Mouse (Mus musculus) hindbrain, embryonic 16.5 days (tissue): ENCODE measurements around the gene Eif2b2. TPM values are rescaled to one million over a fixed set of nuclear protein-coding genes. Genes with fewer than 3 reads are reported as not detected.

ENCODE experiments used
- ATAC-seq: fragments of 200-750 bp; cut with Nextera tagmentation; 2 replicates; pipeline ENCODE4 v1.8.0; 2017; ENCODE audit warnings: moderate TSS enrichment, moderate library complexity
- H3K27ac ChIP-seq: fragments of 300-500 bp; sonication (generic); 2 replicates; pipeline ENCODE4 v1.5.1; 2014; ENCODE audit warnings: low read depth, mild to moderate bottlenecking, control low read depth, low read length, moderate library complexity
- H3K27me3 ChIP-seq: fragments of 300-500 bp; sonication (generic); replicated peaks from 2 replicates; pipeline ENCODE4 v1.6.1; 2014; ENCODE audit warnings: low read length; ENCODE audit not compliant: control insufficient read depth, insufficient read depth
- H3K36me3 ChIP-seq: fragments of 300-500 bp; sonication (generic); 2 replicates; pipeline ENCODE4 v1.6.1; 2014; ENCODE audit warnings: mild to moderate bottlenecking, low read length, moderate library complexity, mixed read lengths; ENCODE audit not compliant: control insufficient read depth, insufficient read depth
- H3K4me1 ChIP-seq: fragments of 300-500 bp; sonication (generic); 2 replicates; pipeline ENCODE4 v1.6.1; 2014; ENCODE audit warnings: low read depth, low read length; ENCODE audit not compliant: control insufficient read depth, insufficient read depth
- H3K4me2 ChIP-seq: fragments of 300-500 bp; sonication (generic); 2 replicates; pipeline ENCODE4 v1.6.1; 2014; ENCODE audit warnings: mild to moderate bottlenecking, low read length, control low read depth, moderate library complexity
- H3K4me3 ChIP-seq: fragments of 300-500 bp; sonication (generic); 2 replicates; pipeline ENCODE4 v1.5.1; 2014; ENCODE audit warnings: mild to moderate bottlenecking, low read length, control low read depth, moderate library complexity
- H3K9ac ChIP-seq: fragments of 300-500 bp; sonication (generic); 2 replicates; pipeline ENCODE4 v1.6.1; 2014; ENCODE audit warnings: low read depth, mild to moderate bottlenecking, control low read depth, low read length, moderate library complexity
- H3K9me3 ChIP-seq: fragments of 300-500 bp; sonication (generic); 2 replicates; pipeline ENCODE4 v1.6.1; 2014; ENCODE audit warnings: mild to moderate bottlenecking, low read length, moderate library complexity; ENCODE audit not compliant: control insufficient read depth
- WGBS: fragments of 180-500 bp; shearing (Covaris S2); extraction: QIAGEN DNeasy Blood & Tissue Kit; methylation state at CpG from one replicate; pipeline ENCODE4 v1.1.7; 2014; 5-methylcytosine and 5-hydroxymethylcytosine counted together
- polyA plus RNA-seq: library from polyadenylated mRNA; unstranded; fragments of >200 nt; fragmentation: Nextera tagmentation; extraction: Ambion mirVana; gene quantifications from 2 replicates; pipeline ENCODE4 v1.2.1, GENCODE M21; 2015

Eif2b2 gene
- polyA plus RNA-seq: 80.1 and 82.3 TPM in 2 replicates

GRCm38 (mm10) chr12:85219236-85219904 is at the start of gene Eif2b2:
TSS of gene Eif2b2 (plus strand) at chr12:85219481.
- Histone ChIP-seq H3K4me3 (peak within 1 kb of the TSS; percentile 90), H3K4me1 (peaks cover 13% of the 10 kb centered on the region), H3K9ac (peak within 1 kb of the TSS; percentile 77), H3K27ac (peak within 1 kb of the TSS; percentile 83), H3K9me3 (no peaks in the 10 kb centered on the region), H3K36me3 (peaks cover 9% of the 10 kb centered on the region; the same call in 1 of the 2 replicates), H3K4me2 (peak within 1 kb of the TSS; percentile 81), H3K27me3 (no peaks in the 10 kb centered on the region)
- peak; percentile 100 for ATAC-seq
- under 1% methylated on average over 51 of the region's 54 CpGs for WGBS

GRCm38 (mm10) chr12:85169877-85170276 is 49.4 kb upstream of the Eif2b2 start:
- H3K27me3 ChIP-seq: no peaks in the 10 kb centered on the region; the same call in 1 of the 2 replicates
- H3K4me3 ChIP-seq: no peak overlapping the region
- H3K27ac ChIP-seq: peak overlapping the region; percentile 49
- WGBS: 50% methylated on average over 3 of the region's 3 CpGs
- H3K4me2 ChIP-seq: peak overlapping the region; percentile 50; the same call in 1 of the 2 replicates
- peak; percentile 86 for ATAC-seq
- no peaks in the 10 kb centered on the region for H3K36me3 ChIP-seq
- H3K9me3 ChIP-seq: no peaks in the 10 kb centered on the region
- H3K4me1 ChIP-seq: peaks cover 9% of the 10 kb centered on the region; the same call in 1 of the 2 replicates
- H3K9ac ChIP-seq: no peak overlapping the region

GRCm38 (mm10) chr12:85170284-85170947 is 48.9 kb upstream of the Eif2b2 start:
- ATAC-seq: peak; percentile 58; the same call in 1 of the 2 replicates
- Histone ChIP-seq H3K4me2 (no peak overlapping the region), H3K9ac (no peak overlapping the region), H3K36me3 (no peaks in the 10 kb centered on the region), H3K27ac (peak overlapping the region; percentile 49), H3K9me3 (no peaks in the 10 kb centered on the region), H3K4me3 (no peak overlapping the region), H3K4me1 (peaks cover 10% of the 10 kb centered on the region; the same call in 1 of the 2 replicates), H3K27me3 (no peaks in the 10 kb centered on the region; the same call in 1 of the 2 replicates)
- WGBS: 81% methylated on average over 11 of the region's 11 CpGs

- 74% methylated on average over 3 of the region's 3 CpGs for WGBS
- no peaks in the 10 kb centered on the region for H3K9me3 ChIP-seq
Measured at GRCm38 (mm10) chr12:85170948-85171307, 48.4 kb upstream of the Eif2b2 start.

GRCm38 (mm10) chr12:85174016-85174415 is 45.3 kb upstream of the Eif2b2 start:
- 62% methylated on average over 7 of the region's 7 CpGs for WGBS
- Histone ChIP-seq H3K4me1 (peaks cover 32% of the 10 kb centered on the region), H3K9me3 (no peaks in the 10 kb centered on the region), H3K4me2 (no peak overlapping the region), H3K27me3 (peaks cover 7% of the 10 kb centered on the region; the same call in 1 of the 2 replicates), H3K4me3 (no peak overlapping the region), H3K27ac (0 out of 2 replicates have a peak overlapping the region, but pooled peaks have one; percentile 9), H3K36me3 (no peaks in the 10 kb centered on the region), H3K9ac (no peak overlapping the region)
- no peak for ATAC-seq

More at GRCm38 (mm10) chr12:85170948-85171307, 48.4 kb upstream of the Eif2b2 start:
- no peaks in the 10 kb centered on the region; the same call in 1 of the 2 replicates for H3K27me3 ChIP-seq
- no peak overlapping the region for H3K9ac ChIP-seq
- no peaks in the 10 kb centered on the region for H3K36me3 ChIP-seq
- no peak overlapping the region for H3K4me2 ChIP-seq
- H3K4me1 ChIP-seq: peaks cover 15% of the 10 kb centered on the region
- no peak overlapping the region for H3K27ac ChIP-seq
- no peak overlapping the region for H3K4me3 ChIP-seq
- no peak for ATAC-seq

- Histone ChIP-seq H3K4me2 (peak overlapping the region; percentile 78), H3K4me3 (peak overlapping the region; percentile 40), H3K4me1 (peaks cover 27% of the 10 kb centered on the region), H3K9ac (peak overlapping the region; percentile 13; the same call in 1 of the 2 replicates), H3K27ac (peak overlapping the region; percentile 58), H3K9me3 (no peaks in the 10 kb centered on the region), H3K36me3 (no peaks in the 10 kb centered on the region), H3K27me3 (peaks cover 7% of the 10 kb centered on the region; the same call in 1 of the 2 replicates)
- peak; percentile 15; the same call in 1 of the 2 replicates for ATAC-seq
- 37% methylated on average over 16 of the region's 16 CpGs for whole genome bisulfite sequencing
Measured at GRCm38 (mm10) chr12:85175087-85175675, 44.1 kb upstream of the Eif2b2 start.

GRCm38 (mm10) chr12:85175926-85176845 is 43.1 kb upstream of the Eif2b2 start:
- no peaks in the 10 kb centered on the region for H3K9me3 ChIP-seq
- H3K27me3 ChIP-seq: peaks cover 7% of the 10 kb centered on the region; the same call in 1 of the 2 replicates
- H3K9ac ChIP-seq: peak overlapping the region; percentile 63
- peak overlapping the region; percentile 71 for H3K27ac ChIP-seq
- WGBS: 13% methylated on average over 11 of the region's 11 CpGs
- H3K4me3 ChIP-seq: peak overlapping the region; percentile 40
- H3K36me3 ChIP-seq: no peaks in the 10 kb centered on the region
- peaks cover 27% of the 10 kb centered on the region for H3K4me1 ChIP-seq
- peak overlapping the region; percentile 78 for H3K4me2 ChIP-seq
- peak; percentile 84 for ATAC-seq

- Histone ChIP-seq H3K36me3 (no peaks in the 10 kb centered on the region), H3K9ac (peak overlapping the region; percentile 63), H3K27me3 (peaks cover 7% of the 10 kb centered on the region; the same call in 1 of the 2 replicates), H3K4me3 (peak overlapping the region; percentile 40), H3K9me3 (no peaks in the 10 kb centered on the region), H3K4me1 (peaks cover 34% of the 10 kb centered on the region), H3K27ac (no peak overlapping the region), H3K4me2 (peak overlapping the region; percentile 78)
- no peak for ATAC-seq
- WGBS: 4% methylated on average over 32 of the region's 32 CpGs
Measured at GRCm38 (mm10) chr12:85176846-85177523, 42.3 kb upstream of the Eif2b2 start.
